Mouse (Mus musculus) kidney, adult 2 months (tissue): ENCODE measurements around the gene Usb1. TPM values are rescaled to one million over a fixed set of nuclear protein-coding genes. Genes with fewer than 3 reads are reported as not detected.

Experiments used
- DNase-seq: peaks from one replicate; pipeline ENCODE4 v3.0.0; 2021
- H3K27ac ChIP-seq: fragments of 200-500 bp; 2 replicates; pipeline ENCODE4 v1.5.1; 2012; ENCODE audit warnings: low read depth, low read length, control low read depth, inconsistent platforms; ENCODE audit not compliant: insufficient read depth
- H3K27me3 ChIP-seq: fragments of 200-500 bp; replicated peaks from 2 replicates; pipeline ENCODE4 v1.6.1; 2012; ENCODE audit warnings: mild to moderate bottlenecking, moderate library complexity, low read length, inconsistent platforms; ENCODE audit not compliant: control insufficient read depth, insufficient read depth
- H3K36me3 ChIP-seq: fragments of 200-500 bp; 2 replicates; pipeline ENCODE4 v1.6.1; 2012; ENCODE audit warnings: mild to moderate bottlenecking, moderate library complexity, low read length, inconsistent platforms; ENCODE audit not compliant: control insufficient read depth, insufficient read depth
- H3K4me1 ChIP-seq: fragments of 200-500 bp; 2 replicates; pipeline ENCODE4 v1.6.1; 2011; ENCODE audit warnings: low read length; ENCODE audit not compliant: control insufficient read depth, insufficient read depth
- H3K4me3 ChIP-seq: fragments of 200-500 bp; 2 replicates; pipeline ENCODE4 v1.5.1; 2011; ENCODE audit warnings: mild to moderate bottlenecking, low read depth, low read length, control low read depth; ENCODE audit not compliant: insufficient read depth
- CTCF ChIP-seq: fragments of 200-500 bp; conservative IDR thresholded peaks from 2 replicates; pipeline ENCODE4 v1.5.1; 2011; ENCODE audit warnings: low read depth, mild to moderate bottlenecking, control low read depth, low read length, moderate library complexity, mixed read lengths; ENCODE audit not compliant: insufficient read depth, insufficient read length
- POLR2A ChIP-seq: fragments of 200-500 bp; IDR thresholded peaks from one replicate; pipeline ENCODE4 v1.6.1; 2011; ENCODE audit warnings: low read depth, low read length, control low read depth
- WGBS: fragments of 180-500 bp; shearing (Covaris S2); methylation state at CpG from one replicate; pipeline ENCODE4 v1.1.7; 2018; 5-methylcytosine and 5-hydroxymethylcytosine counted together
- polyA plus RNA-seq: library from polyadenylated mRNA; depleted of rRNA; stranded (reverse); fragments of >200 nt; gene quantifications from 2 replicates; pipeline ENCODE4 v1.2.3, GENCODE M21; 2012

The Usb1 gene
- polyA plus RNA-seq, 1 experiment, result 29.8 TPM

GRCm38 (mm10) chr8:95336363-95336762 is 4.3 kb downstream of the Usb1 start:
- DNase-seq, result no peak
- TF ChIP-seq POLR2A (no peak), CTCF (no peak)
- H3K27ac ChIP-seq, result no peak overlapping the region
- H3K27me3 ChIP-seq, result no peaks in the 10 kb centered on the region
- H3K36me3 ChIP-seq, result no peaks in the 10 kb centered on the region
- peaks cover 4% of the 10 kb centered on the region; the same call in 1 of the 2 replicates for H3K4me1 ChIP-seq
- no peak overlapping the region for H3K4me3 ChIP-seq

DNA sequence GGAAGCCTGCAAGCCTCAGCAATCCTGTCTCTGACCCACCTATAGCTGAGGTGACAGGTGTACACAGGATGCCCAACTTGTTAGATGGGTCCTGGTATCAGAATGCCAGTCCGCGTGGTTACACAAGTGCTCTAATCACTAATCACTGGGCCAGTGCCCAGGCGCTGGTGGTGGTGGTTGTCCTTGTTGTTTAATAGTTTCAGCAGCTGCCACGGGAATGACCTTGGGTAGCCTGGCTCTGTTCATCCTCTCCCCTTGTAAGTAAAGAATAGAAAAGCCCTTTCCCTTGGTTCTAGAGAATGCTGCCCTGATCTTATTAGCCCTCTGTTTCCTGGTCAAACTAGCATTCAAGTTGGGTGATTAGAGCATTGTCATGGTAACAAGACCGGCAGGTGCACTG is 9.6 kb downstream of the Usb1 start:
- H3K27ac ChIP-seq, result no peak overlapping the region
- H3K4me1 ChIP-seq, result no peaks in the 10 kb centered on the region
- TF ChIP-seq CTCF (no peak), POLR2A (no peak)
- no peaks in the 10 kb centered on the region; the same call in 1 of the 2 replicates for H3K36me3 ChIP-seq
- H3K27me3 ChIP-seq, result no peaks in the 10 kb centered on the region
- no peak overlapping the region for H3K4me3 ChIP-seq
- WGBS, result 62% methylated on average over 5 of the region's 5 CpGs
- DNase-seq, result peak; percentile 41

DNA sequence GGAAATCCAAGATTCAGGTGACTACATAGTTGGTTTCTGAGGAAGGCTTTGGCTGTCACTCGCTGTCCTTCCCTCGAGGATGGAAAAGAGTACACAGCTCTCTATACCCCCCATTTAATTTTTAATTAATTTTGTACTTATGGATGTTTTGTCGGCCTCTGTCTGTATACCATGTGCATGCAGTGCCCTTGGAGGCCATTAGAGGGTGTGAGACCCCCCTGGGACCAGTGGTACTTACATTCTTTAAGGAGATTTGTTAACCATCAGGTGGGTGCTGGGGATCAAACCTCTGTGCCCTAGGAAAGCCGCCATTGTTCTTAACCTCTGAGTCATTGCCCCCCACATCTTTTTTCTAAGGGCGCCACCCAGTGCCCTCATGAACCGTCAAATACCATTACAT is 12.6 kb downstream of the Usb1 start:
- H3K27ac ChIP-seq, result no peak overlapping the region
- no peaks in the 10 kb centered on the region for H3K4me1 ChIP-seq
- H3K4me3 ChIP-seq, result no peak overlapping the region
- 87% methylated on average over 6 of the region's 6 CpGs for WGBS
- TF ChIP-seq CTCF, result no peak
- no peak for TF ChIP-seq POLR2A
- no peaks in the 10 kb centered on the region for H3K27me3 ChIP-seq
- no peaks in the 10 kb centered on the region; the same call in 1 of the 2 replicates for H3K36me3 ChIP-seq
- DNase-seq, result no peak

- Histone ChIP-seq H3K27ac (no peak overlapping the region), H3K4me3 (no peak overlapping the region), H3K36me3 (no peaks in the 10 kb centered on the region; the same call in 1 of the 2 replicates), H3K27me3 (no peaks in the 10 kb centered on the region), H3K4me1 (peaks cover 2% of the 10 kb centered on the region; the same call in 1 of the 2 replicates)
- DNase-seq, result peak; percentile 69
- no peak for TF ChIP-seq POLR2A
- TF ChIP-seq CTCF, result peak; percentile 63
- 30% methylated on average over 8 of the region's 8 CpGs for WGBS
These were observed 14.8 kb downstream of the Usb1 start for GRCm38 (mm10) chr8:95346643-95347545.

DNA sequence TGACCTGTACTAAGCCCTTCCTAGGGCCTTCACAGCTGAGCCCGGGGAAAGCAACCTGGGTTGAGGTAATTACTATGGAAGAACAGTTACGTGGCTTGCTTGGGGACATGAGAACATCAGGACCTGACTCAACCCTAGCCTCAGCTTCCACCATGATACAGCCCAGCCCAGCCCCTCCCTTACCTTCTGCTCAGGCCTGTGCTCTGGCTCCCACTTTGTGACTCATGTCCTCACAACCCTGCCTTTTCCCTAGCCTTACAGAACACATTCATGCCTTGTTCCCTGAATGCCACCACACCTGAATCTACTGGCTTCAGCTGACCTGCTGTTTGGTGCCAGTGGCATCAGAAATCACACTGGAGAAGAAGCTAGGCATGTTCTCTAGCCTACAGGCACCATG is 16.3 kb downstream of the Usb1 start:
- DNase-seq, result no peak
- Histone ChIP-seq H3K36me3 (no peaks in the 10 kb centered on the region; the same call in 1 of the 2 replicates), H3K27ac (no peak overlapping the region), H3K4me1 (peaks cover 3% of the 10 kb centered on the region; the same call in 1 of the 2 replicates), H3K4me3 (no peak overlapping the region), H3K27me3 (no peaks in the 10 kb centered on the region)
- 87% methylated on average over 2 of the region's 2 CpGs for WGBS
- TF ChIP-seq CTCF (no peak), POLR2A (no peak)

- peaks cover 3% of the 10 kb centered on the region; the same call in 1 of the 2 replicates for H3K4me1 ChIP-seq
- 30% methylated on average over 19 of the region's 19 CpGs for WGBS
- no peak for TF ChIP-seq CTCF
- TF ChIP-seq POLR2A, result no peak
- no peaks in the 10 kb centered on the region; the same call in 1 of the 2 replicates for H3K36me3 ChIP-seq
- H3K4me3 ChIP-seq, result no peak overlapping the region
- DNase-seq, result peak; percentile 82
- no peak overlapping the region for H3K27ac ChIP-seq
- no peaks in the 10 kb centered on the region for H3K27me3 ChIP-seq
These were observed 16.9 kb downstream of the Usb1 start for GRCm38 (mm10) chr8:95348811-95349630.
